Mouse (Mus musculus): Measurements from ENCODE around the gene Gm3336.

- TF ChIP-seq CTCF (IDR thresholded peaks at IDR 0.05; ENCODE audit: extremely low read depth, insufficient read length, insufficient replicate concordance, low read depth, low read length) (no peak), POLR2A (IDR thresholded peaks at IDR 0.05; ENCODE audit: low read depth, low read length) (no peak)
Observed at GRCm38 (mm10) chr8:70741661-70742060, 23.3 kb downstream of the Gm3336 start.

Measured in small intestine, adult 2 months (tissue).